Mouse (Mus musculus): Measurements from ENCODE around the gene Gm20388. TPM values are rescaled to one million over a fixed set of nuclear protein-coding genes. Genes with fewer than 3 reads are reported as not detected.

Gene Gm20388
- total and polyA plus RNA-seq, 2 experiments from 2014 or later = 51.3 TPM; not detected in 1

DNA sequence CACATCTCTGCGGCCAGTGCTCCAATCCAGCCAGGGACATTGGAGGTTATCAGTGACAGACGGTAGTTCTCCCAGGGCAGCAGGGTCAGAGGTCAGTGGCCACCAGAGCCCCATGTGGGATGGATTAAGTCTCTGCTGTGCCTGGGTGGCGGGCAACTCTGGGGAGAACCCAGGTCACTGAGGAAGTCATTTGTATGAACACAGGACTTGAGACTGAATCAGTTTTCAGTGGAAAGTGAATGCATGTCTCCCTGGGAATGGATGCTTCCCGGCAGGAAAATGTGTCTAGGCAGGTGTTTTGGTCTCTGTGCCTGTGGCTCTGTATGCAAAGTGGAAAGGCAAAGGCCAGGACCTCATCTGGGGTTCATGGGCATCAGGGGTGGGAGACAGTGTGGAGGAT, 922.6 kb downstream of the Gm20388 start:
- Histone ChIP-seq H3K27ac (ENCODE audit: low read depth, low read length) (no peak overlapping the region), H3K9me3 (ENCODE audit: low read length) (no peaks in the 10 kb centered on the region), H3K27me3 (ENCODE audit: insufficient read depth, low read length) (no peaks in the 10 kb centered on the region; the same call in 1 of the 2 replicates), H3K4me2 (ENCODE audit: low read depth) (no peak overlapping the region), H3K36me3 (ENCODE audit: insufficient read depth) (no peaks in the 10 kb centered on the region), H3K4me3 (ENCODE audit: low read depth, low read length) (no peak overlapping the region), H3K9ac (no peak overlapping the region), H3K4me1 (ENCODE audit: insufficient read depth) (no peaks in the 10 kb centered on the region)
- no peak for TF ChIP-seq CTCF (IDR thresholded peaks at IDR 0.05; ENCODE audit: low read depth)
- 39% methylated on average over 4 of the region's 4 CpGs for WGBS
- ATAC-seq (no peak), DNase-seq (no peak)

DNA sequence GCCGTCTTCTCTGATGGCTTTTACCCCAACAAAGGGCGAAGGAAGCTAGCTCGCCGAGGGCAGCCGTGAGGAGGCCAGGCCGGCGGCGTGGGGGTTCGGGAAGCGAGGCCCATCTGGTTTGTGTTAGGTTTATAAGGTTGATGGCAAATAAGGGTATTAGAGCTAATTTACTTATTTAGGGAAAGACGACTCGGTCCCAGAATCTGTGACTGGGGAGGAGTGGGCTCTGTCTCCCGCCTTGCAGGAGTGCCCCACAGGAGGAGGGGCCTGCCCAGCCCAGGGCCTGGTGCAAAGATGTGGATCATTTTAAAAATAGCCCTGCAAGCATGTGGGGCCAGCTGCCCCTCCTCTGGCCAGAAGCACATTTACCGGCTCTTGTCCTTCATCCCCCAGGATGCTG, 928.4 kb downstream of the Gm20388 start:
- no peaks in the 10 kb centered on the region; the same call in 1 of the 2 replicates for H3K27me3 ChIP-seq (ENCODE audit: insufficient read depth, low read length)
- ATAC-seq = no peak
- 85% methylated on average over 14 of the region's 14 CpGs for WGBS
- H3K9me3 ChIP-seq (ENCODE audit: low read length) = no peaks in the 10 kb centered on the region
- DNase-seq = no peak
- no peak overlapping the region for H3K9ac ChIP-seq
- no peak overlapping the region for H3K27ac ChIP-seq (ENCODE audit: low read depth, low read length)
- no peaks in the 10 kb centered on the region for H3K4me1 ChIP-seq (ENCODE audit: insufficient read depth)
- H3K4me3 ChIP-seq (ENCODE audit: low read depth, low read length) = no peak overlapping the region
- H3K36me3 ChIP-seq (ENCODE audit: insufficient read depth) = no peaks in the 10 kb centered on the region
- no peak overlapping the region for H3K4me2 ChIP-seq (ENCODE audit: low read depth)
- no peak for TF ChIP-seq CTCF (IDR thresholded peaks at IDR 0.05; ENCODE audit: low read depth)

- no peak for TF ChIP-seq CTCF (IDR thresholded peaks at IDR 0.05; ENCODE audit: low read depth)
- Histone ChIP-seq H3K27me3 (ENCODE audit: insufficient read depth, low read length) (no peaks in the 10 kb centered on the region), H3K4me3 (ENCODE audit: low read depth, low read length) (no peak overlapping the region), H3K4me1 (ENCODE audit: insufficient read depth) (no peaks in the 10 kb centered on the region), H3K9me3 (ENCODE audit: low read length) (no peaks in the 10 kb centered on the region), H3K36me3 (ENCODE audit: insufficient read depth) (no peaks in the 10 kb centered on the region), H3K4me2 (ENCODE audit: low read depth) (no peak overlapping the region), H3K9ac (no peak overlapping the region), H3K27ac (ENCODE audit: low read depth, low read length) (no peak overlapping the region)
- ATAC-seq (no peak), DNase-seq (no peak)
- WGBS = 66% methylated on average over 7 of the region's 7 CpGs
Measured at GRCm38 (mm10) chr8:120843084-120843483, 932.4 kb downstream of the Gm20388 start.

DNA sequence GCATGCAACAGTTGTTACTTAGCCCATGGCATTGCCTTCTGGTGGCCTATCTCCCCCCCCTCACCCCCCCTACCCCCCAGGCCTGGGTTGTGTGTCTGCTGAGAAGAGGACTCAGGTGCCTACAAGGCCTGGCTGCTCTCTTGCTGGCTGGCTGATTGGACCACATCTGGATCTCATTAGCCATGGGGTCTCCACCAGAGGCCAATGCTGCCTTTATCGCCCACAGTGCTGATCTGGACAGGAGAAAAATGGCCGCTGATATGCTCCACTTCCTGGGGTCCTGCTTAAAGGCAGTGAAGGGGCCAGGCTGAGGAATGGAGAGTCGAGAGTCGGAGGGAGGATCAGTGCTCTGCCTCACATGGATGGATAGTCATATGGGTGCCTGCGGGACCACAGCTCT, 935.4 kb downstream of the Gm20388 start:
- H3K4me2 ChIP-seq (ENCODE audit: low read depth) = no peak overlapping the region
- WGBS = 81% methylated on average over 5 of the region's 5 CpGs
- H3K4me3 ChIP-seq (ENCODE audit: low read depth, low read length) = no peak overlapping the region
- ATAC-seq (no peak), DNase-seq (no peak)
- H3K36me3 ChIP-seq (ENCODE audit: insufficient read depth) = no peaks in the 10 kb centered on the region
- no peak overlapping the region for H3K9ac ChIP-seq
- no peaks in the 10 kb centered on the region for H3K9me3 ChIP-seq (ENCODE audit: low read length)
- no peaks in the 10 kb centered on the region for H3K4me1 ChIP-seq (ENCODE audit: insufficient read depth)
- no peak overlapping the region for H3K27ac ChIP-seq (ENCODE audit: low read depth, low read length)
- TF ChIP-seq CTCF (IDR thresholded peaks at IDR 0.05; ENCODE audit: low read depth) = no peak
- no peaks in the 10 kb centered on the region for H3K27me3 ChIP-seq (ENCODE audit: insufficient read depth, low read length)

DNA sequence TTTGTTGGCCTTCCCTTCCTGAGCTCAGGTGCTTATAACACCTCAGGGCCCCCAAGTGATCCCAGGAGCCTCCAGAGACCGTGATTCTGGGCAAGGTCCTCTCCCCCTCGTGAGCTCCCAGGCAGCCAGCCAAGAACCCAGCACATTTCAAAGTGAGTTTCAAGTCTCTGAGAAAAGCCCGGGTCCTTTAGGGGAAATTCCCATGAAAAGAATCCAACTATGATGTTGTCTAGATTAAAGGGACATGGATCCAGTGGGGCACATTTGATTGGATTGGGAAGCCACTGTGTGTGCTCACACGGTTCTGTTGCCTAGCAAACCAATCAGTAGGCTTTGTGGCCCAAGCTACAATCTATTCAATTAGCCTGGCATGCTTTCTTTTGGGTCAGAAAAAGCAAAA, 936.6 kb downstream of the Gm20388 start:
- DNase-seq (peak; percentile 47), ATAC-seq (peak; percentile 53; the same call in 1 of the 2 replicates)
- Histone ChIP-seq H3K4me3 (ENCODE audit: low read depth, low read length) (no peak overlapping the region), H3K27ac (ENCODE audit: low read depth, low read length) (no peak overlapping the region), H3K9me3 (ENCODE audit: low read length) (no peaks in the 10 kb centered on the region), H3K27me3 (ENCODE audit: insufficient read depth, low read length) (no peaks in the 10 kb centered on the region), H3K4me2 (ENCODE audit: low read depth) (no peak overlapping the region), H3K4me1 (ENCODE audit: insufficient read depth) (no peaks in the 10 kb centered on the region), H3K36me3 (ENCODE audit: insufficient read depth) (no peaks in the 10 kb centered on the region), H3K9ac (no peak overlapping the region)
- WGBS = 6% methylated on average over 4 of the region's 4 CpGs
- TF ChIP-seq CTCF (IDR thresholded peaks at IDR 0.05; ENCODE audit: low read depth) = no peak

GRCm38 (mm10) chr8:120847735-120848134, 937.1 kb downstream of the Gm20388 start:
- no peak overlapping the region for H3K4me2 ChIP-seq (ENCODE audit: low read depth)
- DNase-seq = no peak
- 10% methylated on average over 13 of the region's 14 CpGs for WGBS

GRCm38 (mm10) chr8:120848434-120848833, 937.8 kb downstream of the Gm20388 start:
- Histone ChIP-seq H3K9me3 (ENCODE audit: low read length) (no peaks in the 10 kb centered on the region), H3K27me3 (ENCODE audit: insufficient read depth, low read length) (no peaks in the 10 kb centered on the region), H3K4me3 (ENCODE audit: low read depth, low read length) (no peak overlapping the region), H3K4me2 (ENCODE audit: low read depth) (no peak overlapping the region), H3K4me1 (ENCODE audit: insufficient read depth) (no peaks in the 10 kb centered on the region), H3K9ac (no peak overlapping the region), H3K36me3 (ENCODE audit: insufficient read depth) (no peaks in the 10 kb centered on the region), H3K27ac (ENCODE audit: low read depth, low read length) (no peak overlapping the region)
- ATAC-seq = no peak
- DNase-seq = no peak
- 76% methylated on average over 4 of the region's 4 CpGs for WGBS
- TF ChIP-seq CTCF (IDR thresholded peaks at IDR 0.05; ENCODE audit: low read depth) = no peak

More at GRCm38 (mm10) chr8:120847735-120848134, 937.1 kb downstream of the Gm20388 start:
- no peaks in the 10 kb centered on the region for H3K9me3 ChIP-seq (ENCODE audit: low read length)
- TF ChIP-seq CTCF (IDR thresholded peaks at IDR 0.05; ENCODE audit: low read depth) = no peak
- H3K36me3 ChIP-seq (ENCODE audit: insufficient read depth) = no peaks in the 10 kb centered on the region
- H3K9ac ChIP-seq = no peak overlapping the region
- ATAC-seq = no peak
- H3K27me3 ChIP-seq (ENCODE audit: insufficient read depth, low read length) = no peaks in the 10 kb centered on the region
- no peak overlapping the region for H3K27ac ChIP-seq (ENCODE audit: low read depth, low read length)
- no peak overlapping the region for H3K4me3 ChIP-seq (ENCODE audit: low read depth, low read length)
- no peaks in the 10 kb centered on the region for H3K4me1 ChIP-seq (ENCODE audit: insufficient read depth)

DNA sequence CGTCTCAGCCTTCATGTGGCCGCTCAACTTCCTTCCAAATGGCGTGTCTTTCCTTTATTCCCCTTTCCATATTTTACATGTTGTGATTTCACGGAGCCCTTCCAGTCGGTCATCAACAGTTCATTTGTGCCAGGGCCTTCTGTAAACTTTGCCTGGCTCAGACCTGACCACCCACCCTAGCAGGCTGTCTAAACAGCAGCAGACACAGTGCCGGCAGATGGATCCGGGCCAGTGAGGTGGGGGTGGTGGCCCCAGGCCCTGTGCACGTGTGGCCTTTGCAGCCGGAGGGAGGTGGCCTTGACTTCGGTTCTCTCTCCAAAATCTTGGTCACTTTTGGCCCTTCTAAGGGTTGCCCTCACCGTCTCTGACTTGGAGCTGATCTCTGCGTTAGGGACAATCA, 940.8 kb downstream of the Gm20388 start:
- 91% methylated on average over 12 of the region's 12 CpGs for WGBS
- ATAC-seq (no peak), DNase-seq (no peak)
- Histone ChIP-seq H3K9ac (no peak overlapping the region), H3K27me3 (ENCODE audit: insufficient read depth, low read length) (no peaks in the 10 kb centered on the region), H3K4me2 (ENCODE audit: low read depth) (no peak overlapping the region), H3K4me3 (ENCODE audit: low read depth, low read length) (no peak overlapping the region), H3K9me3 (ENCODE audit: low read length) (no peaks in the 10 kb centered on the region), H3K27ac (ENCODE audit: low read depth, low read length) (no peak overlapping the region), H3K4me1 (ENCODE audit: insufficient read depth) (no peaks in the 10 kb centered on the region), H3K36me3 (ENCODE audit: insufficient read depth) (no peaks in the 10 kb centered on the region)
- TF ChIP-seq CTCF (IDR thresholded peaks at IDR 0.05; ENCODE audit: low read depth) = no peak

All from forebrain, postnatal 0 days (tissue).